Mouse (Mus musculus) MEL (cell line): ENCODE measurements around the gene Osm. TPM values are rescaled to one million over a fixed set of nuclear protein-coding genes. Genes with fewer than 3 reads are reported as not detected.

Experiments used
- DNase-seq: peaks from one replicate; pipeline ENCODE4 v3.0.0; 2011; ENCODE audit warnings: low read depth, low spot score
- H3K27ac ChIP-seq: 2 replicates; pipeline ENCODE4 v1.5.1; 2012; ENCODE audit warnings: low read depth, mild to moderate bottlenecking, control low read depth, low read length, moderate library complexity; ENCODE audit not compliant: control insufficient read depth
- H3K27me3 ChIP-seq, 2 experiments: fragments of 150-350 bp in 1 of 2; sonication (generic) in 1 of 2; 2 replicates each; pipeline ENCODE4 v1.6.1; 2012; ENCODE audit warnings: low read length in 2 of 2, mild to moderate bottlenecking in 2 of 2, improper control_type of control experiment in 1 of 2, moderate library complexity in 1 of 2; ENCODE audit not compliant: insufficient read depth in 2 of 2, control insufficient read depth in 1 of 2
- H3K36me3 ChIP-seq, 2 experiments: 2 replicates each; pipeline ENCODE4 v1.6.1; 2012 to 2014; ENCODE audit warnings: low read length in 2 of 2, improper control_type of control experiment in 1 of 2, inconsistent platforms in 1 of 2, mild to moderate bottlenecking in 1 of 2; ENCODE audit not compliant: insufficient read depth in 2 of 2, control insufficient read depth in 1 of 2
- H3K4me1 ChIP-seq, 2 experiments: fragments of 150-350 bp in 1 of 2; sonication (generic) in 1 of 2; 2 replicates each; pipeline ENCODE4 v1.6.1; 2012; ENCODE audit warnings: low read length in 2 of 2, improper control_type of control experiment in 1 of 2, mild to moderate bottlenecking in 1 of 2; ENCODE audit not compliant: insufficient read depth in 2 of 2, control insufficient read depth in 1 of 2
- H3K4me3 ChIP-seq, 2 experiments: fragments of 150-350 bp in 1 of 2; sonication (generic) in 1 of 2; 2 replicates each; pipeline ENCODE4 v1.5.1; 2012; ENCODE audit warnings: low read depth in 2 of 2, low read length in 2 of 2, mild to moderate bottlenecking in 2 of 2, moderate library complexity in 2 of 2, control low read depth in 1 of 2, improper control_type of control experiment in 1 of 2; ENCODE audit not compliant: control insufficient read depth in 1 of 2, insufficient read depth in 1 of 2
- H3K79me2 ChIP-seq: 2 replicates; pipeline ENCODE4 v1.6.1; 2012; ENCODE audit warnings: mild to moderate bottlenecking, low read length, moderate library complexity; ENCODE audit not compliant: control insufficient read depth, poor library complexity, insufficient read depth
- H3K9ac ChIP-seq: 2 replicates; pipeline ENCODE4 v1.6.1; 2012; ENCODE audit warnings: low read depth, mild to moderate bottlenecking, control low read depth, low read length, moderate library complexity; ENCODE audit not compliant: control insufficient read depth, poor library complexity, severe bottlenecking
- H3K9me3 ChIP-seq: fragments of 150-350 bp; sonication (generic); replicated peaks from 2 replicates; pipeline ENCODE4 v1.6.1; 2012; ENCODE audit warnings: mild to moderate bottlenecking, low read length, improper control_type of control experiment, moderate library complexity; ENCODE audit not compliant: insufficient read depth
- BHLHE40 ChIP-seq: IDR thresholded peaks from 2 replicates; pipeline ENCODE4 v1.6.1; 2012; ENCODE audit warnings: low read depth, mild to moderate bottlenecking, inconsistent platforms, low read length, improper control_type of control experiment, borderline replicate concordance
- CHD1 ChIP-seq: IDR thresholded peaks from 2 replicates; pipeline ENCODE4 v1.6.1; 2012; ENCODE audit warnings: low read depth, mild to moderate bottlenecking, inconsistent platforms, low read length, improper control_type of control experiment
- CHD2 ChIP-seq: IDR thresholded peaks from 2 replicates; pipeline ENCODE4 v1.6.1; 2011; ENCODE audit warnings: low read length, improper control_type of control experiment
- CTCF ChIP-seq, 3 experiments: IDR thresholded peaks in 2 of 3; conservative IDR thresholded peaks in 1 of 3; 2 replicates each; pipeline ENCODE4 v1.5.1; 2011 to 2012; ENCODE audit warnings: low read length in 3 of 3, low read depth in 2 of 3, mild to moderate bottlenecking in 2 of 3, improper control_type of control experiment in 1 of 3, inconsistent platforms in 1 of 3, mixed read lengths in 1 of 3, moderate library complexity in 1 of 3; ENCODE audit not compliant: control insufficient read depth in 1 of 3, insufficient read depth in 1 of 3, poor library complexity in 1 of 3, severe bottlenecking in 1 of 3
- E2F4 ChIP-seq: IDR thresholded peaks from 2 replicates; pipeline ENCODE4 v1.6.1; 2011; ENCODE audit warnings: low read depth, low read length, improper control_type of control experiment, borderline replicate concordance
- ELF1 ChIP-seq: IDR thresholded peaks from 2 replicates; pipeline ENCODE4 v1.6.1; 2014; ENCODE audit warnings: low read depth, mild to moderate bottlenecking, inconsistent platforms, low read length, improper control_type of control experiment, moderate library complexity
- EP300 ChIP-seq, 2 experiments: IDR thresholded peaks; 2 replicates each; pipeline ENCODE4 v1.6.1; 2011; ENCODE audit warnings: improper control_type of control experiment in 2 of 2, low read length in 2 of 2, low read depth in 1 of 2, mild to moderate bottlenecking in 1 of 2
- ETS1 ChIP-seq: IDR thresholded peaks from 2 replicates; pipeline ENCODE4 v1.6.1; 2012; ENCODE audit warnings: low read depth, mild to moderate bottlenecking, inconsistent platforms, low read length, improper control_type of control experiment, moderate library complexity
- GABPA ChIP-seq: IDR thresholded peaks from 2 replicates; pipeline ENCODE4 v1.6.1; 2012; ENCODE audit warnings: low read depth, mild to moderate bottlenecking, inconsistent platforms, low read length, improper control_type of control experiment, moderate library complexity
- GATA1 ChIP-seq: IDR thresholded peaks from 2 replicates; pipeline ENCODE4 v1.6.1; 2011; ENCODE audit warnings: low read depth, low read length, improper control_type of control experiment
- HCFC1 ChIP-seq: IDR thresholded peaks from 2 replicates; pipeline ENCODE4 v1.6.1; 2012; ENCODE audit warnings: low read depth, mild to moderate bottlenecking, inconsistent platforms, low read length, improper control_type of control experiment, moderate library complexity
- KAT2A ChIP-seq: conservative IDR thresholded peaks from 2 replicates; pipeline ENCODE4 v1.6.1; 2012; ENCODE audit warnings: low read depth, low read length, improper control_type of control experiment, inconsistent platforms
- MAX ChIP-seq: IDR thresholded peaks from 2 replicates; pipeline ENCODE4 v1.6.1; 2011; ENCODE audit warnings: low read length, improper control_type of control experiment
- MAZ ChIP-seq: IDR thresholded peaks from 2 replicates; pipeline ENCODE4 v1.6.1; 2012; ENCODE audit warnings: low read depth, mild to moderate bottlenecking, inconsistent platforms, low read length, improper control_type of control experiment
- MEF2A ChIP-seq: IDR thresholded peaks from 2 replicates; pipeline ENCODE4 v1.6.1; 2014; ENCODE audit warnings: low read depth, mild to moderate bottlenecking, inconsistent platforms, low read length, improper control_type of control experiment; ENCODE audit not compliant: poor library complexity, insufficient replicate concordance, severe bottlenecking; ENCODE audit errors: extremely low read depth
- MXI1 ChIP-seq: IDR thresholded peaks from 2 replicates; pipeline ENCODE4 v1.6.1; 2011; ENCODE audit warnings: mild to moderate bottlenecking, low read depth, low read length, improper control_type of control experiment
- MYC ChIP-seq: IDR thresholded peaks from 2 replicates; pipeline ENCODE4 v1.6.1; 2011; ENCODE audit warnings: low read depth, mild to moderate bottlenecking, low read length, improper control_type of control experiment, moderate library complexity
- NELFE ChIP-seq: IDR thresholded peaks from 2 replicates; pipeline ENCODE4 v1.6.1; 2011; ENCODE audit warnings: low read depth, low read length, improper control_type of control experiment
- POLR2A ChIP-seq, 2 experiments: IDR thresholded peaks; 2 replicates each; pipeline ENCODE4 v1.6.1; 2011 to 2012; ENCODE audit warnings: low read length in 2 of 2, mild to moderate bottlenecking in 2 of 2, control low read depth in 1 of 2, improper control_type of control experiment in 1 of 2, low read depth in 1 of 2, moderate library complexity in 1 of 2; ENCODE audit not compliant: control insufficient read depth in 1 of 2, insufficient read depth in 1 of 2, poor library complexity in 1 of 2
- POLR2AphosphoS2 ChIP-seq: IDR thresholded peaks from 2 replicates; pipeline ENCODE4 v1.6.1; 2011; ENCODE audit warnings: low read length, improper control_type of control experiment
- POLR2AphosphoS5 ChIP-seq: IDR thresholded peaks from 2 replicates; pipeline ENCODE4 v1.6.1; 2012; ENCODE audit warnings: low read depth, borderline replicate concordance, mild to moderate bottlenecking, inconsistent platforms, low read length, moderate library complexity, mixed read lengths
- RAD21 ChIP-seq: IDR thresholded peaks from 2 replicates; pipeline ENCODE4 v1.6.1; 2011; ENCODE audit warnings: mild to moderate bottlenecking, low read depth, low read length, improper control_type of control experiment
- RCOR1 ChIP-seq: IDR thresholded peaks from 2 replicates; pipeline ENCODE4 v1.6.1; 2012; ENCODE audit warnings: low read depth, mild to moderate bottlenecking, inconsistent platforms, low read length, improper control_type of control experiment
- SIN3A ChIP-seq: IDR thresholded peaks from 2 replicates; pipeline ENCODE4 v1.6.1; 2012; ENCODE audit warnings: low read length, improper control_type of control experiment, inconsistent platforms
- SMC3 ChIP-seq: IDR thresholded peaks from 2 replicates; pipeline ENCODE4 v1.6.1; 2011; ENCODE audit warnings: low read depth, low read length, improper control_type of control experiment
- TAL1 ChIP-seq: IDR thresholded peaks from 2 replicates; pipeline ENCODE4 v1.6.1; 2012; ENCODE audit warnings: mild to moderate bottlenecking, inconsistent platforms, low read length, moderate library complexity, mixed read lengths
- TBP ChIP-seq: IDR thresholded peaks from 2 replicates; pipeline ENCODE4 v1.8.0; 2011; ENCODE audit warnings: low read depth, low read length, improper control_type of control experiment
- TCF12 ChIP-seq: IDR thresholded peaks from 2 replicates; pipeline ENCODE4 v1.6.1; 2014; ENCODE audit warnings: low read depth, mild to moderate bottlenecking, inconsistent platforms, low read length, improper control_type of control experiment, moderate library complexity
- UBTF ChIP-seq: IDR thresholded peaks from 2 replicates; pipeline ENCODE4 v1.6.1; 2012; ENCODE audit warnings: low read depth, mild to moderate bottlenecking, inconsistent platforms, low read length, improper control_type of control experiment, moderate library complexity, borderline replicate concordance; ENCODE audit not compliant: insufficient read depth
- USF1 ChIP-seq: IDR thresholded peaks from 2 replicates; pipeline ENCODE4 v1.6.1; 2014; ENCODE audit warnings: low read depth, mild to moderate bottlenecking, inconsistent platforms, low read length, improper control_type of control experiment, moderate library complexity
- USF2 ChIP-seq, 2 experiments: IDR thresholded peaks; 2 replicates each; pipeline ENCODE4 v1.6.1; 2011 to 2012; ENCODE audit warnings: improper control_type of control experiment in 2 of 2, low read length in 2 of 2, borderline replicate concordance in 1 of 2, inconsistent platforms in 1 of 2, low read depth in 1 of 2, mild to moderate bottlenecking in 1 of 2; ENCODE audit not compliant: insufficient read depth in 1 of 2
- ZC3H11A ChIP-seq: IDR thresholded peaks from 2 replicates; pipeline ENCODE4 v1.6.1; 2012; ENCODE audit warnings: low read depth, mild to moderate bottlenecking, inconsistent platforms, low read length, improper control_type of control experiment
- ZMIZ1 ChIP-seq: IDR thresholded peaks from 2 replicates; pipeline ENCODE4 v1.6.1; 2012; ENCODE audit warnings: low read depth, mild to moderate bottlenecking, inconsistent platforms, low read length, improper control_type of control experiment, moderate library complexity
- ZNF384 ChIP-seq: IDR thresholded peaks from 2 replicates; pipeline ENCODE4 v1.6.1; 2012; ENCODE audit warnings: low read depth, mild to moderate bottlenecking, inconsistent platforms, low read length, improper control_type of control experiment
- polyA plus RNA-seq, 2 experiments: library from polyadenylated mRNA; stranded (reverse) in 1 of 2; unstranded in 1 of 2; fragments of >175 nt in 1 of 2; fragments of >200 nt in 1 of 2; gene quantifications; 2 replicates each; pipeline versions ENCODE4 v1.2.1 to v1.2.4; 2012; ENCODE audit warnings: low replicate concordance in 2 of 2, low read depth in 1 of 2; ENCODE audit not compliant: insufficient read length in 2 of 2, insufficient read depth in 1 of 2, missing spikeins in 1 of 2
- total RNA-seq: library from RNA; depleted of rRNA; stranded (reverse); fragments of 300-350 nt; gene quantifications from 2 replicates; pipeline ENCODE4 v1.2.3, GENCODE M21; 2012

The Osm gene
- total and polyA plus RNA-seq, 3 experiments = 10.6 to 15.4 TPM; not detected in 1

DNA sequence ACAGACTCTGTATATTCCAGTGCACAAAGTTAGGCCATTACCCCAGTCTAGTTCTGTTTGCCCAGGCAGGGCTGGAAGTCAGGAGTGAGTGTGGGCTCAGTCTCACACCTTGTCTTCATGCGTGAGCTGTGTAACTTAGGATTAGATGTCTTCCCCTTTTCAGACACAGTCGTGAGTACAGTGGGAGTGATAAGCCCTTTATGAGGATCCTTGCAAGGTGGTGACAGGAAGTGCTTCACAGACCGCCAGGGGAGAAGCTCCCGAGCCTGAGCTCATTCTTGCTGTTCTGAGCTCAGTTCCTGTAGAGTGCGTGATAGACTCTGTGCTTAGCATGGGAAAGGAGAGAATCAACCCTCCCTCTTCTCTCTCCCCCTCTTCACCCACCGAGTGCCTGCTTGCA is 29.7 kb upstream of the Osm start:
- Histone ChIP-seq H3K9ac (0 out of 2 replicates have a peak overlapping the region, but pooled peaks have one; percentile 14), H3K36me3 (peaks cover 2 to 31% of the 10 kb centered on the region in 2 experiments), H3K4me3 (no peak overlapping the region), H3K4me1 (peaks cover 22 to 30% of the 10 kb centered on the region in 2 experiments), H3K9me3 (no peaks in the 10 kb centered on the region), H3K27me3 (no peaks in the 10 kb centered on the region), H3K79me2 (no peaks in the 10 kb centered on the region), H3K27ac (peak overlapping the region; percentile 57)
- TF ChIP-seq SIN3A = peak; percentile 60; the same call in 1 of the 2 replicates
- no peak for TF ChIP-seq MXI1
- peak; percentile 49 for TF ChIP-seq TAL1
- no peak for TF ChIP-seq MAZ
- no peak for TF ChIP-seq USF1
- no peak for TF ChIP-seq E2F4
- no peak for TF ChIP-seq GABPA
- TF ChIP-seq TCF12 = peak; percentile 61
- peak; percentile 74 for TF ChIP-seq MYC
- peak; percentile 65; the same call in 1 of the 2 replicates for TF ChIP-seq RCOR1
- 0 out of 2 replicates have a peak, but pooled peaks have one; percentile 18 for TF ChIP-seq SMC3
- TF ChIP-seq RAD21 = no peak
- peak in 1 of 2 experiments; percentile 47; a peak in 2 of 4 replicates for TF ChIP-seq POLR2A (IDR thresholded peaks at IDR 0.05; ENCODE audit: control insufficient read depth in 1 of 2, insufficient read depth in 1 of 2, low read depth in 1 of 2, low read length in 2 of 2, poor library complexity in 1 of 2)
- TF ChIP-seq CHD1 = no peak
- TF ChIP-seq UBTF = no peak
- TF ChIP-seq POLR2AphosphoS2 = no peak
- no peak for TF ChIP-seq POLR2AphosphoS5
- TF ChIP-seq ZNF384 = no peak
- no peak for TF ChIP-seq MEF2A
- no peak for TF ChIP-seq KAT2A
- TF ChIP-seq GATA1 = peak; percentile 91
- no peak for TF ChIP-seq ZMIZ1
- no peak for TF ChIP-seq USF2 (IDR thresholded peaks at IDR 0.05; ENCODE audit: borderline replicate concordance in 1 of 2, insufficient read depth in 1 of 2, low read depth in 1 of 2, low read length in 2 of 2)
- no peak for TF ChIP-seq NELFE
- peak; percentile 65; the same call in 1 of the 2 replicates for TF ChIP-seq BHLHE40
- peak; percentile 78 for TF ChIP-seq ELF1
- peak; percentile 58 for TF ChIP-seq HCFC1
- TF ChIP-seq TBP = peak; percentile 76
- no peak for TF ChIP-seq ZC3H11A
- TF ChIP-seq CTCF (IDR thresholded peaks at IDR 0.05 in 2 of 3, conservative IDR thresholded peaks at IDR 0.05 in 1 of 3; ENCODE audit: control insufficient read depth in 1 of 3, insufficient read depth in 1 of 3, low read depth in 2 of 3, low read length in 3 of 3, poor library complexity in 1 of 3, severe bottlenecking in 1 of 3) = peak in 2 of 3 experiments; percentile 3 to 8; a peak in 1 of 6 replicates
- peak; percentile 85 for TF ChIP-seq MAX
- TF ChIP-seq ETS1 = peak; percentile 70
- TF ChIP-seq EP300 (IDR thresholded peaks at IDR 0.05; ENCODE audit: low read depth in 1 of 2, low read length in 2 of 2) = peak; percentile 74 to 87
- TF ChIP-seq CHD2 = no peak; the same call in 1 of the 2 replicates
- peak; percentile 94 for DNase-seq
